In the genomic region with DNA sequence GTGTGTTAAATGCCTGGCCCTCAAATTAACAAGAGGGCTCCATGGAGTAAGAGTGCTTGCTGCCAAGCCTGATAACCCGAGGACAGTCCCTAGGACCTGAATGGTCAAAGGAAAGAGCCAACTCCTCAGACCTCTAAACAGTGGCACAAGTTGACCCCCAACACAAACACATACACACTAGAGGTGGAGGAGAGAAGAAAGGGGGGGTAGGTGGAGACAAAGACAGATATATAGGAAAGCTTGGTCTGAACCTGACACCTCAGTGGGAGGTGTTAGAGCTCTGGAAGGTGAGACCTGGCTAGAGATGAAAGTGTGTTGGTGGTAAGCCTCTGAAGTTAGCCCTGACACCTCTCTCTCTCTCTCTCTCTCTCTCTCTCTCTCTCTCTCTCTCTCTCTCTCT, we compare ENCODE assay signal across 32 mouse cellular contexts. TPM values are rescaled to one million over a fixed set of nuclear protein-coding genes. Genes with fewer than 3 reads are reported as not detected.
DNase-seq lines count a peak whose midpoint lies in the region; ATAC-seq and TF ChIP-seq lines count a peak whose summit lies in the region.
"Had no signal": no experiment of that assay in that cellular context is flagged by ENCODE, and none has a peak within 500 bp of the region (broad histone marks: within the 10 kb centered on the region; RNA-seq: fewer than 3 reads in every experiment).

No protein-coding gene starts in this region.

- H3K4me2 ChIP-seq in liver, embryonic 11.5 days: no peak overlapping the region; the same call in 1 of the 2 replicates
- peak overlapping the region; percentile 0; the same call in 1 of the 2 replicates for H3K4me2 ChIP-seq in liver, embryonic 16.5 days (ENCODE audit: low read depth, low read length)
- no peak overlapping the region for H3K4me2 ChIP-seq in kidney, embryonic 14.5 days (replicated peaks; ENCODE audit: low read depth, low read length)
- H3K4me2 ChIP-seq: embryonic facial prominence, embryonic 13.5 days; forebrain, embryonic 13.5 days; heart, embryonic 11.5 days; hindbrain, embryonic 12.5 days; limb, embryonic 13.5 days; neural tube, embryonic 13.5 days had no signal

- no peak for TF ChIP-seq CTCF in thymus, adult 2 months (IDR thresholded peaks at IDR 0.05; ENCODE audit: borderline replicate concordance, control insufficient read depth, extremely low read depth, insufficient read depth, low read length, poor library complexity)

- no peak for DNase-seq in thymus, adult 2 months
- DNase-seq in thymus, postnatal 10 days (ENCODE audit: low spot score in 2 of 2): no peak
- DNase-seq in liver, embryonic 11.5 days (ENCODE audit: low spot score): no peak
- DNase-seq in natural killer cell, adult 2 months (ENCODE audit: low spot score in 2 of 2): peak; percentile 61 to 81
- no peak for DNase-seq in gastrocnemius, adult 8-10 months (ENCODE audit: low spot score in 2 of 2)
- DNase-seq: adrenal gland, postnatal 14 days; cerebellum, adult 18-20 months; cerebellum, postnatal 10 days; gastrocnemius, postnatal 36 days; heart, adult 18-20 months; heart, postnatal 36 days; kidney, adult 8-10 months; kidney, postnatal 10 days; lung, adult 2 months; lung, postnatal 10 days; midbrain, embryonic 14.5 days; retina, postnatal 1 day; right cerebral cortex, postnatal 14 days; thymus, postnatal 36 days had no signal

- H3K4me1 ChIP-seq in thymus, adult 2 months (replicated peaks; ENCODE audit: control insufficient read depth, insufficient read depth, low read length): peaks cover 38% of the 10 kb centered on the region
- peaks cover 57% of the 10 kb centered on the region for H3K4me1 ChIP-seq in liver, embryonic 11.5 days (replicated peaks; ENCODE audit: control insufficient read depth, insufficient read depth, low read length)
- peaks cover 74% of the 10 kb centered on the region for H3K4me1 ChIP-seq in liver, embryonic 16.5 days (ENCODE audit: control insufficient read depth, low read depth, low read length)
- no peaks in the 10 kb centered on the region for H3K4me1 ChIP-seq in kidney, embryonic 14.5 days (ENCODE audit: control insufficient read depth, insufficient read depth, low read length)
- H3K4me1 ChIP-seq: embryonic facial prominence, embryonic 13.5 days; forebrain, embryonic 13.5 days; hindbrain, embryonic 12.5 days; neural tube, embryonic 13.5 days had no signal

- no peaks in the 10 kb centered on the region for H3K9me3 ChIP-seq in liver, embryonic 11.5 days (ENCODE audit: control insufficient read depth, low read length)
- no peaks in the 10 kb centered on the region for H3K9me3 ChIP-seq in liver, embryonic 16.5 days (replicated peaks; ENCODE audit: control insufficient read depth, low read length)
- no peaks in the 10 kb centered on the region for H3K9me3 ChIP-seq in kidney, embryonic 14.5 days (ENCODE audit: control insufficient read depth, low read length)
- H3K9me3 ChIP-seq: embryonic facial prominence, embryonic 13.5 days; forebrain, embryonic 13.5 days; hindbrain, embryonic 12.5 days; limb, embryonic 13.5 days; neural tube, embryonic 13.5 days had no signal

- no peaks in the 10 kb centered on the region for H3K36me3 ChIP-seq in thymus, adult 2 months (ENCODE audit: control insufficient read depth, insufficient read depth, low read length)
- no peaks in the 10 kb centered on the region for H3K36me3 ChIP-seq in liver, embryonic 11.5 days (ENCODE audit: control insufficient read depth, insufficient read depth, low read length)
- H3K36me3 ChIP-seq in liver, embryonic 16.5 days (ENCODE audit: control insufficient read depth, insufficient read depth): no peaks in the 10 kb centered on the region
- no peaks in the 10 kb centered on the region for H3K36me3 ChIP-seq in kidney, embryonic 14.5 days (ENCODE audit: control insufficient read depth, insufficient read depth, low read length)
- H3K36me3 ChIP-seq: embryonic facial prominence, embryonic 13.5 days; hindbrain, embryonic 12.5 days; limb, embryonic 13.5 days; neural tube, embryonic 13.5 days had no signal

- H3K27ac ChIP-seq in thymus, adult 2 months (ENCODE audit: control insufficient read depth, insufficient read depth, low read length): peak overlapping the region; percentile 16
- peak overlapping the region; percentile 83 for H3K27ac ChIP-seq in liver, embryonic 11.5 days (ENCODE audit: low read depth, low read length)
- peak overlapping the region; percentile 98 for H3K27ac ChIP-seq in liver, embryonic 16.5 days (ENCODE audit: low read length)
- H3K27ac ChIP-seq in kidney, embryonic 14.5 days (ENCODE audit: low read depth, low read length): no peak overlapping the region
- H3K27ac ChIP-seq: embryonic facial prominence, embryonic 13.5 days; forebrain, embryonic 13.5 days; hindbrain, embryonic 12.5 days; hindbrain, postnatal 0 days; left cerebral cortex, adult 2 months; limb, embryonic 13.5 days; macrophage; neural tube, embryonic 13.5 days had no signal

- no peak for TF ChIP-seq POLR2A in thymus, adult 2 months (IDR thresholded peaks at IDR 0.05; ENCODE audit: control insufficient read depth, extremely low read depth, insufficient read depth, low read length, poor library complexity)

- WGBS in thymus, adult 2 months: 54% methylated on average over 1 of the region's 1 CpGs
- WGBS in liver, embryonic 11.5 days: 37% methylated on average over 1 of the region's 1 CpGs
- 27% methylated on average over 1 of the region's 1 CpGs for WGBS in liver, embryonic 16.5 days (ENCODE audit: insufficient replicate concordance)
- WGBS in kidney, embryonic 14.5 days: 35% methylated on average over 1 of the region's 1 CpGs

- no peak overlapping the region for H3K4me3 ChIP-seq in thymus, adult 2 months (ENCODE audit: control insufficient read depth, insufficient read depth, low read length)
- no peak overlapping the region for H3K4me3 ChIP-seq in liver, embryonic 11.5 days (ENCODE audit: low read depth, low read length)
- H3K4me3 ChIP-seq in liver, embryonic 16.5 days (ENCODE audit: low read depth, low read length): no peak overlapping the region
- H3K4me3 ChIP-seq in kidney, embryonic 14.5 days (ENCODE audit: low read length): no peak overlapping the region
- H3K4me3 ChIP-seq: embryonic facial prominence, embryonic 13.5 days; forebrain, embryonic 13.5 days; hindbrain, embryonic 12.5 days; left cerebral cortex, adult 2 months; limb, embryonic 13.5 days; neural tube, embryonic 13.5 days had no signal

- ATAC-seq in liver, embryonic 11.5 days (replicated peaks; ENCODE audit: low FRiP score): no peak
- ATAC-seq in liver, embryonic 16.5 days (ENCODE audit: low read depth): no peak
- ATAC-seq in activated CD4-positive, CD25-positive, alpha-beta regulatory T cell, adult 4 months: no peak
- ATAC-seq in kidney, embryonic 14.5 days (ENCODE audit: low FRiP score, low TSS enrichment): no peak
- ATAC-seq: forebrain, embryonic 13.5 days; hindbrain, postnatal 0 days; intestine, embryonic 16.5 days had no signal

- H3K9ac ChIP-seq in liver, embryonic 11.5 days (ENCODE audit: low read depth, low read length): 0 out of 2 replicates have a peak overlapping the region, but pooled peaks have one; percentile 1
- peak overlapping the region; percentile 23 for H3K9ac ChIP-seq in liver, embryonic 16.5 days (ENCODE audit: low read depth, low read length)
- no peak overlapping the region for H3K9ac ChIP-seq in kidney, embryonic 14.5 days (ENCODE audit: low read depth, low read length)
- H3K9ac ChIP-seq: embryonic facial prominence, embryonic 13.5 days; forebrain, embryonic 13.5 days; hindbrain, embryonic 12.5 days; limb, embryonic 13.5 days; neural tube, embryonic 13.5 days had no signal

- H3K27me3 ChIP-seq in thymus, adult 2 months (ENCODE audit: control insufficient read depth, insufficient read depth, low read length): no peaks in the 10 kb centered on the region
- H3K27me3 ChIP-seq in liver, embryonic 11.5 days (replicated peaks; ENCODE audit: control insufficient read depth, insufficient read depth, low read length): no peaks in the 10 kb centered on the region
- H3K27me3 ChIP-seq in liver, embryonic 16.5 days (ENCODE audit: control insufficient read depth, insufficient read depth, low read depth, low read length): no peaks in the 10 kb centered on the region
- H3K27me3 ChIP-seq in kidney, embryonic 14.5 days (ENCODE audit: control insufficient read depth, insufficient read depth, low read length): no peaks in the 10 kb centered on the region
- H3K27me3 ChIP-seq: embryonic facial prominence, embryonic 13.5 days; forebrain, embryonic 13.5 days; hindbrain, embryonic 12.5 days; limb, embryonic 13.5 days; neural tube, embryonic 13.5 days had no signal

RNA-seq across cellular contexts. Expression of a gene that starts 27.8 kb away (rescaled TPM):
- polyA plus RNA-seq in thymus, adult 2 months (2012; rRNA removed): 112 and 127 TPM in 2 replicates
- polyA plus RNA-seq in liver, embryonic 11.5 days (2014; fragmentation: Nextera tagmentation; extraction: Ambion mirVana): 261 and 281 TPM in 2 replicates
- polyA plus RNA-seq in liver, embryonic 16.5 days (2015; fragmentation: Nextera tagmentation; extraction: Ambion mirVana): 286 and 291 TPM in 2 replicates
- 100 to 1,000 TPM; 296 to 343 TPM for polyA plus RNA-seq in activated CD4-positive, CD25-positive, alpha-beta regulatory T cell, adult 4 months (2017; shearing (Covaris generic))
- 72.8 and 82.9 TPM in 2 replicates for polyA plus RNA-seq in kidney, embryonic 14.5 days (2014; fragmentation: Nextera tagmentation; extraction: Ambion mirVana)
- total RNA-seq in gastrocnemius, adult 8-10 months (2022): 10 to 100 TPM; 21.9 to 27.5 (median 24.5) TPM

Comparison
In these comparisons a context has a peak if more than half of its experiments do, and no peak if none do; other contexts are left out.
1. DNase-seq: peak in natural killer cell, adult 2 months (2 of 2); none in thymus, adult 2 months (single experiment), thymus, postnatal 10 days (0 of 2), liver, embryonic 11.5 days (single experiment) and gastrocnemius, adult 8-10 months (0 of 2).